Mouse (Mus musculus) kidney, embryonic 15.5 days (tissue): Measurements from ENCODE around the gene Tmem163. TPM values are rescaled to one million over a fixed set of nuclear protein-coding genes. Genes with fewer than 3 reads are reported as not detected.

Experiments
- ATAC-seq: fragments of 200-750 bp; cut with Nextera tagmentation; replicated peaks from 2 replicates; pipeline ENCODE4 v1.8.0; 2017; ENCODE audit warnings: moderate TSS enrichment; ENCODE audit not compliant: low FRiP score
- H3K27ac ChIP-seq: fragments of 300-500 bp; sonication (generic); 2 replicates; pipeline ENCODE4 v1.5.1; 2015; ENCODE audit warnings: mild to moderate bottlenecking, inconsistent platforms
- H3K27me3 ChIP-seq: fragments of 300-500 bp; sonication (generic); 2 replicates; pipeline ENCODE4 v1.6.1; 2015; ENCODE audit warnings: inconsistent platforms
- H3K36me3 ChIP-seq: fragments of 300-500 bp; sonication (generic); 2 replicates; pipeline ENCODE4 v1.6.1; 2015; ENCODE audit warnings: inconsistent platforms
- H3K4me1 ChIP-seq: fragments of 300-500 bp; sonication (generic); 2 replicates; pipeline ENCODE4 v1.6.1; 2015; ENCODE audit warnings: inconsistent platforms
- H3K4me2 ChIP-seq: fragments of 300-500 bp; sonication (generic); 2 replicates; pipeline ENCODE4 v1.6.1; 2015; ENCODE audit warnings: moderate library complexity, mild to moderate bottlenecking, inconsistent platforms
- H3K4me3 ChIP-seq: fragments of 300-500 bp; sonication (generic); replicated peaks from 2 replicates; pipeline ENCODE4 v1.5.1; 2015; ENCODE audit warnings: mild to moderate bottlenecking, inconsistent platforms
- H3K9ac ChIP-seq: fragments of 300-500 bp; sonication (generic); 2 replicates; pipeline ENCODE4 v1.6.1; 2015; ENCODE audit warnings: mild to moderate bottlenecking, inconsistent platforms
- H3K9me3 ChIP-seq: fragments of 300-500 bp; sonication (generic); replicated peaks from 2 replicates; pipeline ENCODE4 v1.6.1; 2016; ENCODE audit warnings: inconsistent platforms
- WGBS: fragments of 180-500 bp; shearing (Covaris S2); methylation state at CpG from one replicate; pipeline ENCODE4 v1.1.7; 2015; ENCODE audit warnings: mixed read lengths; 5-methylcytosine and 5-hydroxymethylcytosine counted together
- polyA plus RNA-seq: library from polyadenylated mRNA; unstranded; fragments of >200 nt; fragmentation: Nextera tagmentation; extraction: Ambion mirVana; gene quantifications from 2 replicates; pipeline ENCODE4 v1.2.1, GENCODE M21; 2015

Tmem163 gene
- polyA plus RNA-seq: 0.61 and 0.73 TPM in 2 replicates

GRCm38 (mm10) chr1:127679498-127680133 is at the start of gene Tmem163:
Tmem163 (minus strand) TSS chr1:127679548.
- Histone ChIP-seq H3K36me3 (no peaks in the 10 kb centered on the region), H3K4me3 (peak within 1 kb of the TSS; percentile 55; the same call in 1 of the 2 replicates), H3K27me3 (peaks cover 76% of the 10 kb centered on the region), H3K4me1 (peaks cover 22% of the 10 kb centered on the region), H3K27ac (no peak within 1 kb of the TSS), H3K4me2 (peak within 1 kb of the TSS; percentile 99), H3K9me3 (no peaks in the 10 kb centered on the region), H3K9ac (no peak within 1 kb of the TSS)
- ATAC-seq: no peak
- 18% methylated on average over 18 of the region's 18 CpGs for WGBS

- no peaks in the 10 kb centered on the region for H3K9me3 ChIP-seq
- H3K9ac ChIP-seq: no peak within 1 kb of the TSS
- no peaks in the 10 kb centered on the region for H3K27me3 ChIP-seq
- no peak for ATAC-seq
- H3K4me2 ChIP-seq: no peak within 1 kb of the TSS
- no peak within 1 kb of the TSS for H3K4me3 ChIP-seq
- no peaks in the 10 kb centered on the region for H3K36me3 ChIP-seq
- 89% methylated on average over 4 of the region's 4 CpGs for WGBS
- no peak within 1 kb of the TSS for H3K27ac ChIP-seq
- no peaks in the 10 kb centered on the region for H3K4me1 ChIP-seq
Measured at GRCm38 (mm10) chr1:127729096-127729495, 49.7 kb upstream of the Tmem163 start, which contains the start of gene Acmsd. Acmsd (plus strand) TSS chr1:127729413.

- no peaks in the 10 kb centered on the region for H3K27me3 ChIP-seq
- H3K9me3 ChIP-seq: no peaks in the 10 kb centered on the region
- no peak overlapping the region for H3K27ac ChIP-seq
- no peak for ATAC-seq
- no peaks in the 10 kb centered on the region for H3K4me1 ChIP-seq
- H3K9ac ChIP-seq: no peak overlapping the region
- no peak overlapping the region for H3K4me2 ChIP-seq
- H3K4me3 ChIP-seq: no peak overlapping the region
- WGBS: 44% methylated on average over 2 of the region's 2 CpGs
- H3K36me3 ChIP-seq: no peaks in the 10 kb centered on the region
Measured at GRCm38 (mm10) chr1:127723596-127723995, 44.2 kb upstream of the Tmem163 start.

GRCm38 (mm10) chr1:127718290-127718689 is 38.9 kb upstream of the Tmem163 start:
- Histone ChIP-seq H3K27me3 (no peaks in the 10 kb centered on the region), H3K9me3 (no peaks in the 10 kb centered on the region), H3K4me3 (no peak overlapping the region), H3K36me3 (no peaks in the 10 kb centered on the region), H3K4me1 (no peaks in the 10 kb centered on the region), H3K27ac (no peak overlapping the region), H3K4me2 (no peak overlapping the region), H3K9ac (no peak overlapping the region)
- ATAC-seq: no peak
- WGBS: 75% methylated on average over 1 of the region's 1 CpGs

GRCm38 (mm10) chr1:127716441-127716840 is 37.1 kb upstream of the Tmem163 start:
- no peak overlapping the region for H3K9ac ChIP-seq
- no peak overlapping the region for H3K27ac ChIP-seq
- no peak for ATAC-seq
- no peaks in the 10 kb centered on the region for H3K27me3 ChIP-seq
- no peak overlapping the region for H3K4me2 ChIP-seq
- H3K4me3 ChIP-seq: no peak overlapping the region
- H3K4me1 ChIP-seq: no peaks in the 10 kb centered on the region
- WGBS: 87% methylated on average over 8 of the region's 8 CpGs
- no peaks in the 10 kb centered on the region for H3K36me3 ChIP-seq
- H3K9me3 ChIP-seq: no peaks in the 10 kb centered on the region

GRCm38 (mm10) chr1:127706269-127706668 is 26.9 kb upstream of the Tmem163 start:
- H3K27ac ChIP-seq: no peak overlapping the region
- no peaks in the 10 kb centered on the region for H3K4me1 ChIP-seq
- H3K27me3 ChIP-seq: no peaks in the 10 kb centered on the region
- no peak for ATAC-seq
- no peak overlapping the region for H3K4me2 ChIP-seq
- no peaks in the 10 kb centered on the region for H3K9me3 ChIP-seq
- WGBS: 73% methylated on average over 5 of the region's 5 CpGs
- no peak overlapping the region for H3K4me3 ChIP-seq
- H3K9ac ChIP-seq: no peak overlapping the region
- no peaks in the 10 kb centered on the region for H3K36me3 ChIP-seq

GRCm38 (mm10) chr1:127702187-127702586 is 22.8 kb upstream of the Tmem163 start:
- ATAC-seq: no peak
- Histone ChIP-seq H3K27ac (no peak overlapping the region), H3K4me3 (no peak overlapping the region), H3K36me3 (no peaks in the 10 kb centered on the region), H3K9ac (no peak overlapping the region), H3K4me2 (no peak overlapping the region), H3K27me3 (no peaks in the 10 kb centered on the region), H3K9me3 (no peaks in the 10 kb centered on the region), H3K4me1 (no peaks in the 10 kb centered on the region)
- 81% methylated on average over 1 of the region's 1 CpGs for WGBS

- Histone ChIP-seq H3K9ac (no peak overlapping the region), H3K4me3 (no peak overlapping the region), H3K9me3 (no peaks in the 10 kb centered on the region), H3K4me1 (no peaks in the 10 kb centered on the region), H3K36me3 (no peaks in the 10 kb centered on the region), H3K4me2 (no peak overlapping the region), H3K27me3 (no peaks in the 10 kb centered on the region), H3K27ac (no peak overlapping the region)
- ATAC-seq: no peak
- 31% methylated on average over 2 of the region's 2 CpGs for WGBS
Measured at GRCm38 (mm10) chr1:127696533-127696932, 17.2 kb upstream of the Tmem163 start.

GRCm38 (mm10) chr1:127677661-127678580 is 1.4 kb downstream of the Tmem163 start:
- peak overlapping the region; percentile 36; the same call in 1 of the 2 replicates for H3K9ac ChIP-seq
- no peaks in the 10 kb centered on the region for H3K9me3 ChIP-seq
- H3K4me2 ChIP-seq: peak overlapping the region; percentile 99
- H3K27me3 ChIP-seq: peaks cover 90% of the 10 kb centered on the region
- H3K27ac ChIP-seq: no peak overlapping the region
- peaks cover 22% of the 10 kb centered on the region for H3K4me1 ChIP-seq
- peak overlapping the region; percentile 55 for H3K4me3 ChIP-seq
- peak; percentile 69 for ATAC-seq
- H3K36me3 ChIP-seq: no peaks in the 10 kb centered on the region
- WGBS: 2% methylated on average over 58 of the region's 64 CpGs

- peak overlapping the region; percentile 99 for H3K4me2 ChIP-seq
- peak overlapping the region; percentile 36; the same call in 1 of the 2 replicates for H3K9ac ChIP-seq
- peak; percentile 41 for ATAC-seq
- no peaks in the 10 kb centered on the region for H3K36me3 ChIP-seq
- H3K4me1 ChIP-seq: peaks cover 22% of the 10 kb centered on the region
- peaks cover 88% of the 10 kb centered on the region for H3K27me3 ChIP-seq
- peak overlapping the region; percentile 55 for H3K4me3 ChIP-seq
- H3K27ac ChIP-seq: no peak overlapping the region
- under 1% methylated on average over 40 of the region's 44 CpGs for WGBS
- no peaks in the 10 kb centered on the region for H3K9me3 ChIP-seq
Measured at GRCm38 (mm10) chr1:127677131-127677631, 2.2 kb downstream of the Tmem163 start.

- 4% methylated on average over 25 of the region's 25 CpGs for WGBS
- Histone ChIP-seq H3K4me2 (peak overlapping the region; percentile 99), H3K9me3 (no peaks in the 10 kb centered on the region), H3K27ac (no peak overlapping the region), H3K36me3 (no peaks in the 10 kb centered on the region), H3K4me3 (peak overlapping the region; percentile 55), H3K4me1 (peaks cover 22% of the 10 kb centered on the region), H3K27me3 (peaks cover 86% of the 10 kb centered on the region), H3K9ac (no peak overlapping the region)
- 0 out of 2 replicates have a peak, but pooled peaks have one; percentile 30 for ATAC-seq
Measured at GRCm38 (mm10) chr1:127676516-127677099, 2.7 kb downstream of the Tmem163 start.
